Mouse (Mus musculus) A20 (cell line): ENCODE data around the gene Timeless.
A peak's percentile ranks its signal among the peaks of the same experiment; 100 is the strongest.
"Not testable (repeated sequence)": the region's sequence is repeated elsewhere in the genome, so short reads cannot be mapped to it uniquely, and the experiment has no call there.

ENCODE experiments used
- DNase-seq: peaks from one replicate; pipeline ENCODE4 v3.0.0-alpha.2; 2011; ENCODE audit warnings: low read depth, low spot score

The Timeless gene

GRCm38 (mm10) chr10:128231697-128232419 is at the start of gene Timeless:
Gene Timeless (plus strand): TSS chr10:128232065.
- peak; percentile 91 for DNase-seq

- DNase-seq, result no peak
These were observed 47.6 kb upstream of the Timeless start for GRCm38 (mm10) chr10:128184296-128184695.

GRCm38 (mm10) chr10:128185277-128185940 is 46.5 kb upstream of the Timeless start:
- DNase-seq, result no peak

- peak; percentile 87 for DNase-seq
These were observed 45.9 kb upstream of the Timeless start for GRCm38 (mm10) chr10:128185959-128186358.

GRCm38 (mm10) chr10:128187181-128187605 is 44.7 kb upstream of the Timeless start:
- no peak for DNase-seq

- peak; percentile 78 for DNase-seq
These were observed 43.5 kb upstream of the Timeless start for GRCm38 (mm10) chr10:128188242-128188877.

GRCm38 (mm10) chr10:128191472-128191871 is 40.4 kb upstream of the Timeless start:
- no peak for DNase-seq

GRCm38 (mm10) chr10:128192030-128192766 is 39.7 kb upstream of the Timeless start:
- DNase-seq, result not testable (repeated sequence)

GRCm38 (mm10) chr10:128193113-128193512 is 38.8 kb upstream of the Timeless start:
- no peak for DNase-seq

- no peak for DNase-seq
These were observed 37.8 kb upstream of the Timeless start, which contains the start of gene Gls2 for GRCm38 (mm10) chr10:128194024-128194550. Gene Gls2 (plus strand): TSS chr10:128194457.

- DNase-seq, result no peak
These were observed 37.1 kb upstream of the Timeless start for GRCm38 (mm10) chr10:128194551-128195461.

GRCm38 (mm10) chr10:128201856-128202255 is 30.0 kb upstream of the Timeless start:
- no peak for DNase-seq

- no peak for DNase-seq
These were observed 26.9 kb upstream of the Timeless start for GRCm38 (mm10) chr10:128204941-128205340.

GRCm38 (mm10) chr10:128208326-128208725 is 23.5 kb upstream of the Timeless start:
- no peak for DNase-seq

GRCm38 (mm10) chr10:128209311-128210009 is 22.4 kb upstream of the Timeless start:
- DNase-seq, result no peak

GRCm38 (mm10) chr10:128210131-128210530 is 21.7 kb upstream of the Timeless start:
- no peak for DNase-seq

- peak; percentile 35 for DNase-seq
These were observed 20.9 kb upstream of the Timeless start for GRCm38 (mm10) chr10:128210954-128211353.

GRCm38 (mm10) chr10:128211390-128212108 is 20.3 kb upstream of the Timeless start, which contains the start of gene Spryd4:
Gene Spryd4 (minus strand): TSS chr10:128211807.
- peak; percentile 93 for DNase-seq

GRCm38 (mm10) chr10:128212148-128212547 is 19.7 kb upstream of the Timeless start:
- DNase-seq, result no peak
